Mouse (Mus musculus) cerebellum, adult 2 months (tissue): ENCODE data around the gene Atg13.

Experiments used
- CTCF ChIP-seq: fragments of 200-500 bp; IDR thresholded peaks from 2 replicates; pipeline ENCODE4 v1.5.1; 2011; ENCODE audit warnings: low read depth, mild to moderate bottlenecking, control low read depth, low read length, moderate library complexity, borderline replicate concordance; ENCODE audit not compliant: insufficient read depth
- POLR2A ChIP-seq: fragments of 200-500 bp; IDR thresholded peaks from 2 replicates; pipeline ENCODE4 v1.6.1; 2011; ENCODE audit warnings: low read length, control low read depth, borderline replicate concordance; ENCODE audit not compliant: insufficient read depth

- TF ChIP-seq CTCF (no peak), POLR2A (no peak)
Measured at GRCm38 (mm10) chr2:91645354-91645753, 65.0 kb downstream of the Atg13 start.
